Mouse (Mus musculus): ENCODE measurements around the gene Gfpt1.

Gfpt1 gene

DNA sequence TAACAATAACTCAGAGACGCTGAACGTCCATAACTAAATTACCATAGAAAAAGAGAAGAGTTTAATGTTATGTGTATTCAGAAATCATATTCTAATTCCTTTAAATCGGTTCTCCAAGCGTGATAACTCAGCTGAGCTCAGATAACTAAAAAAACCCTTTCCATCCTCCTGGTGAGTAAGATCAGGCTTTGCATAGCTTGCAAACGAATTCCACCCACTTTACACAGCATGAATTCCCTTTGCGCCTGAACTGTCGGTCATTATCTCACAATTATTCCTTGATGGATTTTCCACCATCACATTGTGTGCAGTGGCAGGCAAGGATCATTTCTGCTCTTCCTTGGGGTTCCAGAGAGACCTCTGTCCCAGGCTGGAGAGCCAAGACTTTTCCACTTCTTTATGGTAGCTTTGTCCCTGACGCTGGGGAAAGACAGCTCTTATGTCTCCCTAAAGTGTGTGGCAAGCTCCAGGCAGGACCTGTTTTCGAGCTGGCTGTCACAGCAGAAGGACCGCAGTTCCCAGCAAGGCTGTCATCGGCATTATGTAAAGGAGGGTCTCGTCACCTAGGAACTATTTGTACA, 91.4 kb downstream of the Gfpt1 start:
- DNase-seq (ENCODE audit: low read depth, low spot score) = no peak

DNA sequence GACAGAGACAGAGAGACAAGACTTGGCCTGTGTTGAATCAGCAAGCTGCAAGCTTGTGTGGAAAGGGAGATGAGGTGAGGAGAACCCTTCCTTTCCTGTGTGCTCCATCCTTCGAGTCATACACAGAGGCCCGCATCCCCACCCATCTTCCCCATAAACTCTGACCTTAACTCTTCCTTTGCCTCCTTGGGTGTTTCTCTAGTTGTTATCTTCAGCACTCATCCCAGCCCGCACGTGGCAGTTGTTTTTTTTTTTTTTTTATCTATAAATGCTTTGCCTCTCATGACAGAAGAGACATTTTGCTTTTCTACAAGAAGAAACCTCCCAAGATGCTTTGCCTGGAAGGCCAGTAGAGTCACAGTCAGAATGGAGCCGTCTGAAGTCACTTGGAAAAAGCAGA, 95.8 kb downstream of the Gfpt1 start:
- no peak for DNase-seq (ENCODE audit: low read depth, low spot score)

DNA sequence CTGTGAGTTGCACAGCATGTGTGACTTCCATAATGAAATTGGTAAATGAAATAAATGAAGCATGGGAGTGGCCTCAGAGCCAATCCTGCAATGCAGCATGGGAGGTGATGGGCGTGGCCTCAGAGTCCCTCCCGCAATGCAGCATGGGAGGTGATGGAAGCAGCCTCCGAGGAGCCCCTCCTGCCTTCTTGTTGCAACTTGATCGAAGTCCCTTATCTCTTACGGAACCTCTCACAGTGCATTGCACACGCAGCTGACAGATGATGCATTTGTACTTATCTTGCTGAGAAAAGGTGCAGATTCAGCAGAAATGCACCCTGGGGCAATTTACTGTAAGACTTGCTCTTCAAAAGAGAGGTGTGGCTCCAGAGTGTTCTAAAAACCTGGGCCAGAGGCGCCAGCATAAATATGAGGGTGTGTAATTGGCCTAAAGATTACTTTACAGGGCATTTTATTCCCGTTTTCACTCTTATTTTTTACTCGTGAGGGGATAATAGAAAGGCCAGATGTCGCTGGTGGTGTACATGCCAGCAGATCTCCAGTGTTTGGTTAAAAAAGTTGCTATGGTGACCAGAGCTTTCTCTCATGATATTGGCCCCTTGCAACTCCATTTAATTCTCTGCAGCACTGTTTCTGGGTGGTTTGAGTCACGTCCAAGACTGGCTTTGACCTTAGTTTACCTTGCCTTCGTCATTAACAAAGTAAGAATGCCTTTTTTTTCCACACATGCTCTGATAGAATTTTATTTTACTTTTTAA, 97.3 kb downstream of the Gfpt1 start:
- no peak for DNase-seq (ENCODE audit: low read depth, low spot score)

Measured in mesoderm, embryonic 11.5 days (tissue).